Mouse (Mus musculus): ENCODE data around the gene Pef1.

- TF ChIP-seq EP300 (IDR thresholded peaks at IDR 0.05; ENCODE audit: insufficient read depth, low read depth, low read length) = no peak
- no peak for TF ChIP-seq POLR2A (IDR thresholded peaks at IDR 0.05; ENCODE audit: insufficient read depth, low read depth, low read length)
Observed at GRCm38 (mm10) chr4:130167321-130167720, 65.0 kb downstream of the Pef1 start.
